Mouse (Mus musculus) telencephalon, adult 2 months (tissue): ENCODE measurements around the gene Krtap15.

ENCODE experiments used
- DNase-seq: peaks from one replicate; pipeline ENCODE4 v3.0.0-alpha.2; 2011; ENCODE audit warnings: low read depth, low spot score

Gene Krtap15

GRCm38 (mm10) chr16:88820066-88820465 is at the start of gene Krtap15:
Gene Krtap15 (plus strand): TSS chr16:88820215.
- no peak for DNase-seq

- no peak for DNase-seq
Observed at GRCm38 (mm10) chr16:88774106-88774505, 45.9 kb upstream of the Krtap15 start, which contains the start of gene 2310057N15Rik. Gene 2310057N15Rik (minus strand): TSS chr16:88774206.

GRCm38 (mm10) chr16:88777596-88777995 is 42.4 kb upstream of the Krtap15 start, which contains the start of gene Gm5965:
Gene Gm5965 (plus strand): TSS chr16:88777896.
- no peak for DNase-seq

GRCm38 (mm10) chr16:88786786-88787185 is 33.2 kb upstream of the Krtap15 start:
- DNase-seq: no peak

GRCm38 (mm10) chr16:88811827-88812226 is 8.2 kb upstream of the Krtap15 start, which contains the start of gene Gm20741:
Gene Gm20741 (minus strand): TSS chr16:88812220.
- no peak for DNase-seq

GRCm38 (mm10) chr16:88823736-88824135 is 3.7 kb downstream of the Krtap15 start:
- no peak for DNase-seq

- no peak for DNase-seq
Observed at GRCm38 (mm10) chr16:88826095-88826652, 6.2 kb downstream of the Krtap15 start, which contains the start of gene Krtap14. Gene Krtap14 (minus strand): TSS chr16:88826145.

GRCm38 (mm10) chr16:88826978-88827377 is 7.0 kb downstream of the Krtap15 start:
- no peak for DNase-seq

- DNase-seq: no peak
Observed at GRCm38 (mm10) chr16:88847363-88847762, 27.3 kb downstream of the Krtap15 start.

GRCm38 (mm10) chr16:88848558-88848957 is 28.5 kb downstream of the Krtap15 start:
- DNase-seq: no peak

GRCm38 (mm10) chr16:88851450-88851849 is 31.4 kb downstream of the Krtap15 start:
- no peak for DNase-seq

GRCm38 (mm10) chr16:88864887-88865407 is 44.9 kb downstream of the Krtap15 start:
- no peak for DNase-seq

- DNase-seq: no peak
Observed at GRCm38 (mm10) chr16:88869311-88869710, 49.3 kb downstream of the Krtap15 start, which contains the start of gene Krtap19-1. Gene Krtap19-1 (minus strand): TSS chr16:88869411.

GRCm38 (mm10) chr16:88874169-88874568 is 54.2 kb downstream of the Krtap15 start, which contains the start of gene Krtap19-2:
Gene Krtap19-2 (minus strand): TSS chr16:88874269.
- no peak for DNase-seq

- DNase-seq: no peak
Observed at GRCm38 (mm10) chr16:88877938-88878337, 57.9 kb downstream of the Krtap15 start, which contains the start of gene Krtap19-3. Gene Krtap19-3 (minus strand): TSS chr16:88878038.
